Mouse (Mus musculus) liver, embryonic 16.5 days (tissue): ENCODE measurements around the gene Sfi1. TPM values are rescaled to one million over a fixed set of nuclear protein-coding genes. Genes with fewer than 3 reads are reported as not detected.
"Not testable (repeated sequence)": the region's sequence is repeated elsewhere in the genome, so short reads cannot be mapped to it uniquely, and the experiment has no call there.

Experiments used
- ATAC-seq: fragments of 200-750 bp; cut with Nextera tagmentation; 2 replicates; pipeline ENCODE4 v1.8.0; 2017; ENCODE audit warnings: low read depth, mild to moderate bottlenecking, moderate number of reproducible peaks, moderate library complexity
- H3K27ac ChIP-seq: fragments of 300-500 bp; sonication (generic); 2 replicates; pipeline ENCODE4 v1.5.1; 2014; ENCODE audit warnings: mild to moderate bottlenecking, low read length
- H3K27me3 ChIP-seq: fragments of 300-500 bp; sonication (generic); 2 replicates; pipeline ENCODE4 v1.6.1; 2014; ENCODE audit warnings: low read depth, low read length, mixed read lengths; ENCODE audit not compliant: control insufficient read depth, insufficient read depth
- H3K36me3 ChIP-seq: fragments of 300-500 bp; sonication (generic); 2 replicates; pipeline ENCODE4 v1.6.1; 2014; ENCODE audit warnings: mild to moderate bottlenecking; ENCODE audit not compliant: control insufficient read depth, insufficient read depth
- H3K4me1 ChIP-seq: fragments of 300-500 bp; sonication (generic); 2 replicates; pipeline ENCODE4 v1.6.1; 2014; ENCODE audit warnings: low read depth, low read length, mixed read lengths; ENCODE audit not compliant: control insufficient read depth
- H3K4me2 ChIP-seq: fragments of 300-500 bp; sonication (generic); 2 replicates; pipeline ENCODE4 v1.6.1; 2014; ENCODE audit warnings: low read depth, low read length, mixed read lengths
- H3K4me3 ChIP-seq: fragments of 300-500 bp; sonication (generic); 2 replicates; pipeline ENCODE4 v1.5.1; 2014; ENCODE audit warnings: low read depth, mild to moderate bottlenecking, low read length
- H3K9ac ChIP-seq: fragments of 300-500 bp; sonication (generic); 2 replicates; pipeline ENCODE4 v1.6.1; 2014; ENCODE audit warnings: low read depth, low read length
- H3K9me3 ChIP-seq: fragments of 300-500 bp; sonication (generic); replicated peaks from 2 replicates; pipeline ENCODE4 v1.6.1; 2016; ENCODE audit warnings: low read length; ENCODE audit not compliant: control insufficient read depth
- WGBS: fragments of 180-500 bp; shearing (Covaris S2); extraction: QIAGEN DNeasy Blood & Tissue Kit; methylation state at CpG from one replicate; pipeline ENCODE4 v1.1.7; 2014; ENCODE audit not compliant: insufficient replicate concordance; 5-methylcytosine and 5-hydroxymethylcytosine counted together
- polyA plus RNA-seq: library from polyadenylated mRNA; unstranded; fragments of >200 nt; fragmentation: Nextera tagmentation; extraction: Ambion mirVana; gene quantifications from 2 replicates; pipeline ENCODE4 v1.2.1, GENCODE M21; 2015

Gene Sfi1
- polyA plus RNA-seq, 1 experiment from 2014 or later: 4.1 TPM

DNA sequence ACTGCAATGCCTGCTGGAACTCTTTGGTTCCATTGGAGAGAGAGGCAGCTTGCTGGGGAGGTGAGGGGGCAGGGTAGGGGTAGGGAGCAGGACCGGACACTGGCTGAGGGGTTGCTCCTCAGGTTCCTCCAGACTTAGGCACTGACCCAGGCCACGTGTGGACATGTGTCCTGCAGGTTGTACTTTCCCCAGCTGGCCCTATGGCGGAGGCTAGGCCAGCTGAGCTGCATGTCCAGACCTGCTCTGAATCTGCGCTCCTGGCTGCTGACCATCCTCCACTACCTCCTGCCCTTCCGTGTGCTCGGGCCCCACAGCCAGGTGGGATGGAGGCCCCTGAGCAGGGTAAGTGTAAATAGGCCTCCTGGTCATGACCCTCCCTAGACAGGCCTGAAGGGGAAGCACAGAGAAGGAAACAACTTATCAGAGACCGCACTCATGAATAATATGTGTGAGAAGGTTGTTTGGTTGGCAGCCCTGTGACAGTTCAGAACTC lies 65.9 kb downstream of the Sfi1 start:
- H3K36me3 ChIP-seq, H3K9me3 ChIP-seq, H3K9ac ChIP-seq, H3K4me1 ChIP-seq, H3K4me2 ChIP-seq, H3K4me3 ChIP-seq, H3K27me3 ChIP-seq, H3K27ac ChIP-seq: not testable (repeated sequence)
- ATAC-seq: peak; percentile 10
- WGBS: 63% methylated on average over 5 of the region's 7 CpGs

DNA sequence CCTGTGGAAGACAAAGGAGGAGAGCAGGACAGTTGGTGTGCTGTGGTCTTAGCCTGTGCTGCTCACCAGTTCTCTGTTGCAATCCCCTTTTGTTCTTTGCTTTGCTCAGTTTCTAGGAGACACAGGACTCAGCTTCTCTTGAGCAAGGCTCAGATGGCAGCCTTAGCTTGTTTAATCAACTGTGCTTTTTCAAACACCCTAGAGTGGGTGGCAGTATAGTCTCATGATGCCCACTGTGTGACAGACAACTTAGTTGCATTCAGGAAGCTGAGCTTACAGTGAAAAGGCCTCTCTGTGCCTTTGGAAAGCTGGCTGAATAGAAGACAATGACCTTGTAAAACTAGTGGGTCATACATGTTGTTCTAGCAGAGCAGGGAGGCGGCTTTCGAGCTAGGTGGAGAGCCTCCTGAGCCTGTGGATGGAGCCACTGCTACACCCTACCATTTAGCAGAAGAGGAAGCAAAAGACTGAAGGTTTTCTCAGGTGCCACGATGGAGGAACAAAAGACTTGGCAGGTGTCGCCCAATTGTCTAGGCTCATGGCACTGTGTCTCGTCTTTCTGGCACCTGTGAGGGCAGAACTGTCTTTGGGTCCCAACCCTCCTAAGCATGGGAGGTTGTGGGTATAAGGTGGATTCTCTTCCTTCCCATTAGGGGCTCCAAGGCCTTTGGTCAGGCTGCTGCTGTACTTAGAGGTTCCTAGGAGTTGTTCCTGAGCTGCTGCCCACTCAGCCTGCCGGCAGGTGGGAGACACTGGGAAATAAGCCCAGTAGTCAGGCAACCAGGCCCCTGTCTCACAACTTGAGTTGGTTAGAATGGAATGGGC lies 66.6 kb downstream of the Sfi1 start:
- H3K4me1 ChIP-seq, H3K9ac ChIP-seq, H3K9me3 ChIP-seq, H3K27me3 ChIP-seq, H3K27ac ChIP-seq, H3K4me2 ChIP-seq, H3K4me3 ChIP-seq, H3K36me3 ChIP-seq: not testable (repeated sequence)
- ATAC-seq: peak; percentile 4
- WGBS: 56% methylated on average over 6 of the region's 6 CpGs

DNA sequence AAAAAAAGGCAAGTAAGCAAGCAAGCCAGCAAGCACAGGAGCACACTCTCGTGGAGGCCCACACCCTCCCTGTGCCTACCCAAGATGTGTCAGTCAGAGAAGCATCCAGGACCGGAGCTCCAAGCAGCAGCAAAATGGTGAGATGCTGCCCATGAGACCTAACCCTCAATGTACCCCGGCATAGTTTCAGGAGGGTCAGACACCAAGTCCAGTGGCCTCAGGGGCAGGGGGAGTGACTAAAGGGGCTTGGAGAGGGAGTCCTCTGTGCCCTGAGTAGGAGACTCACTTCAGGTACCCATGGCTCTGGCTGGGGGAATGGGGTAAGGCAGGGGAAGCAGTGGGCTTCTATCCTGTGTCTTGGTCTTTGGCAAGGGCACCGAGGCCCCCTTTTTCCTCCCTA lies 67.3 kb downstream of the Sfi1 start:
- not testable (repeated sequence) for H3K27ac ChIP-seq, H3K9me3 ChIP-seq, H3K36me3 ChIP-seq, H3K4me2 ChIP-seq, H3K27me3 ChIP-seq, H3K9ac ChIP-seq, ATAC-seq, H3K4me3 ChIP-seq, H3K4me1 ChIP-seq
- 63% methylated on average over 3 of the region's 4 CpGs for WGBS

DNA sequence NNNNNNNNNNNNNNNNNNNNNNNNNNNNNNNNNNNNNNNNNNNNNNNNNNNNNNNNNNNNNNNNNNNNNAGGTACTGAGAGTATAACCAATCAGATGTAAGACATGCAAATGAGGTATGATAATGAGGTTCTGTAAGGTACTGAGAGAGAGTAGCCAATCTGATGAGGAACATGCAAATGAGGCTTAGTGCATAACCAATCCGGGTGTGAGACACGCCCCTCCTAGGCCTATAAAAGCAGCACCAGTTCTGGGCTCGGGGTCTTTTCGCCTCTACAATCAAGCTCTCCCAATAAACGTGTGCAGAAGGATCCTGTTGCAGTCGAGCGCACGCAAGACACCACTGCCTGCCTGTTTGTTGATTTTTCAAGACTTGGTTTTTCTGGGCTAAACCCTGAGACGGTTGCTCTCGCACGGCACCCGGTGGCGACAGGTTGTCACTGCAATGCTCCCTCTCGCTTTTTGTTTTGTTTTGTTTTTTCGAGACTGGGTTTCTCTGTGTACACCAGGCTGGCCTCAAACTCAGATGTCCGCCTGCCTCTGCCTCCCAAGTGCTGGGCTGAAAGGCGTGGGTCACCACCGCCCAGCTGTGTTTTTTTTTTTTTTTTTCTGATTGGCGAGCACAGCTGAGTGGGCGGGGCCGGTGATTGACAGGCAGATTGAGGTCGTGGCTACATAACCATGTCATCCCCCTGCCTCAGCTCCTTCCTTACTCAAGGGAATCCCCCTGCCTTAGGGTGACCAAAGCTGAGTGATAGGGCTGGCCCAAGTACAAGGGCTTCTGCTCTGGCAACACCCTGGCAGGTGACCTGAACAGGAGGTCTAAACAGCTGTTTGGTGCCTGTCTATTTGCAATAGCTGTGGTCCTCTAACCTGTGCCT lies 68.1 kb downstream of the Sfi1 start:
- not testable (repeated sequence) for H3K9me3 ChIP-seq, H3K27me3 ChIP-seq, H3K4me2 ChIP-seq, H3K4me3 ChIP-seq, ATAC-seq, H3K9ac ChIP-seq, H3K27ac ChIP-seq, H3K36me3 ChIP-seq, H3K4me1 ChIP-seq
- 75% methylated on average over 18 of the region's 22 CpGs for WGBS

DNA sequence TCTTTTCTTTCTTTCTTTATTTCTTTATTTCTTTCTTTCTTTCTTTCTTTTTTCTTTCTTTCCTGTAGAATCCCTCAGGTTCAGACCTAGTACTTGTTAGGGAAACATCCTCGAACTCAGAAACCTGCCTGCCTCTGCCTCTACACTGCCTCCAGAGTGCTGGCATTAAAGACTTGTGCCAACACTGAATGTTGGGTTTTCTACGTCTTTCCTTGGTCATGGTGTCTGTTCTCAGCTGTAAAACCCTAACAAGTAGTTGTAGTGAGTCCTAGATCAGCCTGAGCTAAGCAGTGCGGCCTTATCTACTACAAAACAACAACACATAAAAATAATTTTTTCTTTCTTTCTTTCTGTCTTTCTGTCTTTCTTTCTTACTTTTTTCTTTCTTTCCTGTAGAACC lies 78.9 kb downstream of the Sfi1 start:
- ATAC-seq: no peak
- no peaks in the 10 kb centered on the region for H3K27me3 ChIP-seq
- 50% methylated on average over 3 of the region's 3 CpGs for WGBS
- H3K4me1 ChIP-seq: no peaks in the 10 kb centered on the region
- H3K9ac ChIP-seq: no peak overlapping the region
- H3K36me3 ChIP-seq: no peaks in the 10 kb centered on the region
- H3K4me2 ChIP-seq: no peak overlapping the region
- H3K9me3 ChIP-seq: no peaks in the 10 kb centered on the region
- no peak overlapping the region for H3K27ac ChIP-seq
- H3K4me3 ChIP-seq: no peak overlapping the region

DNA sequence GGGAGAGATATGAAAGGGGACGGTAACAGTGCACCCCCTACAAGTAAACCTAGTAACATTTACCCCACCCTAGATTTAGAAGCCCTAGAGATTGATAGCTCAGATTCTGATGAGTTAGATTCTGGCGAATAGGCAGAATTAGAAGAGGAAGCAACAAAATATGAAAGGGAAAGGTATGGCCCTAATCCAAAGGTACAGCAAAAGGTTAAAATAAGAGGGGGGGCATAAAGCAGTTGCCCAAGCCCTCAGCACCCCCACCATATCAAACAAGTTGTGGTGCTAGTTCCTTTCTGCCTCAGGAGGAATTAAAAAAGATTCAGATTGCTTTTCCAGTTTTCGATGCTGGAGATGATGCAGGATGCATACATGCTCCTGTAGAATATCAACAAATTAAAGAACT lies 87.1 kb downstream of the Sfi1 start:
- H3K4me1 ChIP-seq: no peaks in the 10 kb centered on the region
- no peak overlapping the region for H3K9ac ChIP-seq
- no peaks in the 10 kb centered on the region for H3K27me3 ChIP-seq
- H3K36me3 ChIP-seq: no peaks in the 10 kb centered on the region
- WGBS: 44% methylated on average over 3 of the region's 3 CpGs
- H3K4me2 ChIP-seq: peak overlapping the region; percentile 45; the same call in 1 of the 2 replicates
- H3K9me3 ChIP-seq: peaks cover 30% of the 10 kb centered on the region
- no peak overlapping the region for H3K27ac ChIP-seq
- no peak for ATAC-seq
- no peak overlapping the region for H3K4me3 ChIP-seq

DNA sequence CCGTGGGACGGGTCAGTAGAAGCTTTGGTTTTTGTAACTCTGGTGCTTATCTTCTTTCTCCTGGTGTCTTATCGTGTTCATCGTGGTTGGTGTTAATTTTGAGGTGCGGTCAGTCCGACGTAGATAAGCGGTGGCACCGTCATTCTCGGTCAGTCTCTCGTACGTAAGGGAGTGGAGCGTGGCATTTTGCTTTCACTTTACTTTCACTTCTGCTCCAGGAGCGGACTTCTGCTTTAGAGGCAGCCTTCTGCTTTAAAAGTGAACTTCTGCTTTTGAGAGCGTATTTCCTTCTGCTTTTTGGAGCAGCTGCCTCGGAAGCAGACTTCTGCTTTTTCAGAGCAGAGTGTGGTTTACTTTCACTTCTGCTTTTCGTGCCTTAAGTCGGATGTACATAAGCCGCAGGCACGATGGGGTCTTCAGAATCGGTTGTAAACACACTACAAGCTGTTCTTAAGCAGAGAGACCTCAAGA lies 88.0 kb downstream of the Sfi1 start:
- no peaks in the 10 kb centered on the region for H3K4me1 ChIP-seq
- 16% methylated on average over 21 of the region's 21 CpGs for WGBS
- peaks cover 33% of the 10 kb centered on the region for H3K9me3 ChIP-seq
- H3K36me3 ChIP-seq: no peaks in the 10 kb centered on the region
- peak; percentile 52 for ATAC-seq
- no peaks in the 10 kb centered on the region for H3K27me3 ChIP-seq
- H3K9ac ChIP-seq: no peak overlapping the region
- peak overlapping the region; percentile 54 for H3K4me3 ChIP-seq
- H3K27ac ChIP-seq: peak overlapping the region; percentile 22; the same call in 1 of the 2 replicates
- peak overlapping the region; percentile 45 for H3K4me2 ChIP-seq

DNA sequence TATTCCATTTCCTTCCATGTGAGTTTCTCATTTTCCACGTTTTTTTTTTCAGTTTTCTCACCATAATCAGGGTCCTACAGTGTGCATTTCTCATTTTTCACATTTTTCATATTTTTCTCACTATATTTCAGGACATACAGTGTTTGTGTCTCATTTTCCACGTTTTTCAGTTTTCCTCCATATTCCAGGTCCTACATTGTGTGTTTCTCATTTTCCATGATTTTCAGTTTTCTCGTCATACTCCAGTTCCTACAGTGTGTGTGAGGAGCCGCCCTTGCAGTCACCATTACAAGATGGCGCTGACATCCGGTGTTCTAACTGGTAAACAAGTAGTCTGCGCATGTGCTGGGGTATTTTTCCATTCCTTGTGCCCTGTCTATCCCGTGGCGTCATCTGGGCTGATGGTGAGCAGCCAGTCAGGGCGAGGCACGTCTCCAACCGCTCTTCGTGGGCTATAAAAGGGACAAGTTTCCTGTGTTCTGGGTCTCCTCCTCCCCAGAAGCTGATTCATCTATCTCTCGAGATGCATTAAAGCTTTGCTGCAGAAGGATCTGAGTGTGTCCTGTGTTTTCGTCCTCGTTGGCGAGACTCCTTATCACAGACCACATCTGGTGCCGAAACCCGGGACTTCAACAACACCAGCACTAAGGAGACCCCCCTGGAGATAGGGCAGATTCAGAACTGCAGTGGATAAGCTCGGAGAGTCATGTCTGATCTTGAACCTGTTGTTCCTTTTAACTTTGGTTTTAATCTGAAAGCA lies 88.6 kb downstream of the Sfi1 start:
- Histone ChIP-seq H3K4me3 (peak overlapping the region; percentile 54), H3K9me3 (peaks cover 36% of the 10 kb centered on the region), H3K4me2 (peak overlapping the region; percentile 45)
- H3K27me3 ChIP-seq, H3K27ac ChIP-seq, H3K36me3 ChIP-seq, ATAC-seq, H3K9ac ChIP-seq, H3K4me1 ChIP-seq: not testable (repeated sequence)
- WGBS: 41% methylated on average over 20 of the region's 20 CpGs
